Mouse (Mus musculus): ENCODE measurements around the gene Emilin3.

Emilin3 gene

GRCm38 (mm10) chr2:160916714-160917113 lies 4.6 kb upstream of the Emilin3 start:
- no peak for DNase-seq (ENCODE audit: low spot score in 2 of 2)

DNA sequence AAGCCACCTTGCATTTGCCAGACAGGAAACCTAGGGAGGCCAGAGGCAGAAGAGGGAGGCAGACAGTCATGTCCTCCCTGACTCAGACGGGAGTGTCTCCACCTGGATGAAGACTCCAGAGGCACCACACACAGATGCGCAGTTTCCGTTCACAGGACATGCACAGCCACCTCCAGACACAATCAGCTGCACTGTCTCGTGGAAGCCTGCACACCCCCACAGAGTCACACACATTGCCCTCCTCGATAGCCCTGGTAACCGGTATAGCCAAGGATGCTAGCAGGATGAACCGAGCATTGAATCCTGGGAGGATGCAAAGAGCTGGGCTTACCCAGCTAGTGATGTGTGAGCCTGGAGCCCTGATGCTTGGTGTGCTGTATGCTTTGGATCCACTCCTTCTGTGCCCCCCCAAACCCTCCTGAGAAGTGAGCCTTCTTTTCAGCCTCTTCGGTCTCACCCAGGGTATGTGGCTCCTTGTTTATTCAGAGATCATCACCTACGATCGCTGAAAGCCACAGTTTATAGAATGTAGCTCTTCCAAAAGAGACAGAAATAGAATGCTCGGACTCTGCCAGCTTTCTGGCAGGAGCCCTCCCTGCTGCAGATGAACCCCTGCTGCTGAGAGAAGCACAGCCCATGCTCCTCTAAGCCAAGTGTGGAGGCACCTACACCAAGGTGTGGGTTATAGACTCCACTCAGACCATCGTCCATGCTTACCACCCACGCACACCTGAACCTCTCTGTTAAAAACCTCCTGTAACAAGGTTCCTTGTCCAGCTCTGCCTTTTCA lies 3.9 kb upstream of the Emilin3 start:
- DNase-seq (ENCODE audit: low spot score in 2 of 2) = no peak

- no peak for DNase-seq (ENCODE audit: low spot score in 2 of 2)
These were observed 2.5 kb upstream of the Emilin3 start for GRCm38 (mm10) chr2:160914656-160915055.

DNA sequence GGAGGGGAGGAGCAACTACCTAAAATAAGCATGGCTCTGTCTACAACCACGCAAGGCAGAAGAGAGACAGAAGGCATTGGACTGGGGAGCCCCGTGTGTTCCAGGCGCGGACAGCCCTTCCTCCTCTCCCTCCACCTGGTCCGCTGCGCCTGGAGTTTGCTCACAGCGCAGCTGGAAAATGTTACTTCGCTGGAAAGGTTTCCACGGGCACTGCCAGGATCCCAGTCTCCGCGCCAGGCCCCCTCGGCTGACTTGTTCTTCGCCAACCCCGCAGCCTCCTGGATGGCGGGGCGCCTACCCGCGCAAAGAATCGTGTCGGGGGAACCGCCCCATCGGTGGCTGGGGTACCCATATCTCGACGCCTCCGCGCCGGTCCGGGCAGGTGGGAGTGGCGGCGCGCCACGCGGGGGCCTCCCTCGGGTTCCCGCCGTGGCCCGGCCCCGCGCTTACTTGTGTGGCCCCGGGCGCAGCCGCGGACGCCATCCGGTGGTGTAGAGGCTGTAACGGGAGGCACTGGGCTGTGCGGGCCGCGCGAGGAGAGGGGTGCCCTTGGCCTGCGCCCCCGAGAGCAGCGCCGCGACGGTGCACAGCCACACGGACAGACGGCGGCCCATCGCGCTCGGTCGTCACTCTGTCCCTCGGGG lies 448 bp downstream of the Emilin3 start:
- no peak for DNase-seq (ENCODE audit: low spot score in 2 of 2)

- DNase-seq (ENCODE audit: low spot score in 2 of 2) = no peak
These were observed 1.5 kb downstream of the Emilin3 start for GRCm38 (mm10) chr2:160910633-160911032.

GRCm38 (mm10) chr2:160908607-160909006 lies 3.5 kb downstream of the Emilin3 start:
- no peak for DNase-seq (ENCODE audit: low spot score in 2 of 2)

DNA sequence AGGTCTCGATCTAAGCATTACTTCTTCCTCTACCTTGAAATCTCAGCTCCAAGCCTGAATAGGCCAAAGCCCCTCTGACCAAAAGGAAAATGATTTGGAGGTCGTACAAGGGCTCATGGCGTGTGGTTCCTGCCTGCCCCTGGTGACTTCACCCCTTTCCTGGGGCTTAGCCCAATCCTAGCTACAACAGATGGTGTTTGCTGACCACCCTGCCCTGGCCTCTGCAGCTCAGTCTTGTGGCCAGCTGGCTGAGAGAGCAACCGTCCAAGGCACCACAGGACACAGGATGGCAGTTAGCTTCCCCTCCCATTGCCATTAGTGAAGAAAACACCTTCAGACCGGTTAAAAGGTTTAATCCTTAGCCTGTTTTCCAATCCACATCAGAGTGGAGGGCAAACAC lies 6.0 kb downstream of the Emilin3 start:
- no peak for DNase-seq (ENCODE audit: low spot score in 2 of 2)

DNA sequence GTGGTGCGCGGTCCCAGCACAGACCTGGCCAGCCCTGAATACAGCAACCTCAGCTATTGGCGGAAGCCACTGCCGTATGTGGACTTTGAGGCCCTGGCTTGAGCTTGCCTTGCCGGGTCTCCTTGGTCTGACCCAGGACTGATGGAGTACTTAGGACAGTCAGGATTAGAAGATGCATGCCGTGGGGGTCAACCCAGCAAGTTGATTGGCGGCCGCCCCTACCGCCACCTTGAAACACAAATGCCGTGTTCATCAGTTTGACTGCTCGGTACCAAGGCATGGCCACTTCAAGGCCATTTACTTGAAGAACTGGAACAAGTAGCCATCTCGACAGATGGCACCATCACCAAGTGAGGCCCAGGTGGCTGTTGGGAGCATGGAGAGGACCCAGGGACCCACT lies 6.8 kb downstream of the Emilin3 start:
- DNase-seq (ENCODE audit: low spot score in 2 of 2) = no peak

DNA sequence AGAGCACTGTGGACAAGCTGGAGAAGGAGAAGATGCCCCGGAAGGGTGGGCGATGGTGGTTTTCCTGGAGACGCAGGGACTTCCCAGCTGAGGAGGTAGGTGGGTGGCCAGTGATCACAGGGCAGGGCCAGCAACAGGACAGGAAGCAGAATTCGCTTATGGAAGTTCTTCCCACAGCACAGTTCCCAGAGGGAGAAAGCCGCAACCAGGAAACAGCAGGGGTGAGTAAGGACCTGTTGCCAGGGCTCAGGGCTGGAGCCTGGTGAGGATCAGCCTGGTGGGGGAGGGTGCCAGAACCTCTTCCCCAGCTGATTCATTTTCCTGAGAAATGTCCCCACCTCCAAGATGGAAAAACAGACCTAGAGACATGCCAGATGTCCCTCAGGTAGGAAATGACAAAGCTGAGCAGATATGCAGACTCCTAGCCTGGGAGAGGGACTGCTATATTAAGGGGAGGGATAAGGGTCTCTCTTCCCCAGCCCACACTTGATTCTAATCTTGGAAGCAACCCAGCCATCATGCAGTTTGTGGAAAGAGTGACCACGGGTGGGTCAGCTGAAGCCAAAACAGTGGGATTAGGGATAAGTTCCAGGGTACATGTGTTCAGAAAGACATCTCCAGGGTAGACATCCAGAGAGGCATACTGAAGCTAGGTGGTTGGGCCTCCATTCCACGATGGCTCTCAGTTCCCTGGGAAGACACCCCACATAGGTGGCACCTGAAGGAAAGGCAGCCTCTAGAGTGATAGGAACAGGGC lies 10.3 kb downstream of the Emilin3 start:
- DNase-seq (ENCODE audit: low spot score in 2 of 2) = no peak

- DNase-seq (ENCODE audit: low spot score in 2 of 2) = no peak
These were observed 20.4 kb downstream of the Emilin3 start for GRCm38 (mm10) chr2:160891697-160892096.

DNA sequence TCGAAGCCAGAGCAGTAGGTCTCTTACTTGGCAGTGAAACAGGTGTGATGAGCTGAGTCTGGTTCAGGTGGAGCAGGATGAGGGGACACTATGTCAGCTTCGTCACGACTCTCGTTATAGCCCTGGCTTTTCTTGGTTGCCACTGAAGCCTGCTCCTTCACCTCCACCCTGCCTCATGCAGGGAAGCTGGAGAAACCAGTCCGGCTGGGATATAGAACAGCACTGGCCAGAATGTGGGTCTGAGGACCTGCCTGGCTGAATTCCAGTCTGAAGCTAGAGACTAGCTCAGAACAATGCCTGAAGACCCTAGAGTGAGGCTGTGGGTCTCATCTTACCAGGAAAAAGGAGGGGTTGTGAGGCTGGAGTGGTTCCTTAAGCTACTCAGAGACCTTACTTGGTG lies 21.1 kb downstream of the Emilin3 start:
- no peak for DNase-seq (ENCODE audit: low spot score in 2 of 2)

- no peak for DNase-seq (ENCODE audit: low spot score in 2 of 2)
These were observed 24.3 kb downstream of the Emilin3 start for GRCm38 (mm10) chr2:160887859-160888258.

- DNase-seq (ENCODE audit: low spot score in 2 of 2) = peak; percentile 35 to 80
These were observed 24.8 kb downstream of the Emilin3 start for GRCm38 (mm10) chr2:160887284-160887683.

- no peak for DNase-seq (ENCODE audit: low spot score in 2 of 2)
These were observed 25.9 kb downstream of the Emilin3 start for GRCm38 (mm10) chr2:160886221-160886620.

DNA sequence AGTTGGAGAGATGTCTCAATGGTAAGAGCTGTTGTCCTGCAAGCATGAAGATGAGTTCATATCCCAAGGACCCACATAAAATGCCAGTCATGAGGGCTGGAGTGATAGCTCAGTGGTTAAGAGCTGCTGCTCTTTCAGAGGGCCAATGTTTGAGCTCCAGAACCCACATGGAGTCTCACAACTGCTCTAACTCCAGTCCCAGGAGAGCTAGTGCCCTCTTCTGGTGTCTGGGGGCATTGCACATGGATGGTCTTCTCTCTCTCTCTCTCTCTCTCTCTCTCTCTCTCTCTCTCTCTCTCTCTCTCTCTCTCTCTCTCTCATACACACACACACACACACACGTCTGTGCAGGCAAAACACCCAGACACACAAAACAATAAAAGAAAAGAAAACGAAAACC lies 27.3 kb downstream of the Emilin3 start:
- peak in 1 of 2 experiments; percentile 59 for DNase-seq (ENCODE audit: low spot score in 2 of 2)

DNA sequence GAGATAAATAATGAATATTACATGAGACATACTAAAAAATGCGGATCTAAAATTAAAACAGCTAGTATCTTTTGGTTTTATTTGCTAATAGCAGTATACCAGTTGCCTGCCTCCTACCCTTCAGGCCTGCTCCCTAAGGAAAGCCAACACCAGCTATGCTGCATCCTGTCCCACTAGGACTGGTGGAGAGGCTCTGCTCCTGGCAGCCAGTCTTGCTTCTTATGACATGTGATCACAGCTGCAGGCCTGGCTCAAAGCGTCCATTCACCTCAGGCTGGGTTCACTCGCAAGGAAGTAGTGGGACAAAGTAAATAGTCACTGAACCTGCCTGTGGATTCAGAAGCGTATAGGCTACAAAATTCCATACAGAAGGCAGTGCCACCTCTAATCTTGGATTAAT lies 28.2 kb downstream of the Emilin3 start:
- no peak for DNase-seq (ENCODE audit: low spot score in 2 of 2)

DNA sequence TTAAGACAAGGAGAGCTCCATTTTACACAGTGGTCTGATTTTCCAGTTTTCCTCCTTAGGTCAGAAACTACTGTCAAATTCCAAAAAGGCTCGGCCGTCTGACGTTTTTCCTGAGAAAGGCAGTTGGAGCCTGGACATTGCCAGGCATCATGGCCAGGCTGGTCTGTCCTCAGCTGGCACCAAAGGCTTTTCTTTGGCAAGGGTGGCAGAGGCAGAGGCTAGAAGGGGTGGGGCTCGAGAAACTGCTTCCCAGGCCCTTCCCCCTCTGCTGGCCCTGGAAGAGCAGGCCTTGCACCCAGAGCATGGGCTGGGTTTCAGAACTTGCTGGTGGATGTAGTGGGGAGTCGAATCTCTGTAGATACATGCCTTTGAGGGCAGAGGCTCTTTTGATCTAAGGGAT lies 29.7 kb downstream of the Emilin3 start:
- no peak for DNase-seq (ENCODE audit: low spot score in 2 of 2)

DNA sequence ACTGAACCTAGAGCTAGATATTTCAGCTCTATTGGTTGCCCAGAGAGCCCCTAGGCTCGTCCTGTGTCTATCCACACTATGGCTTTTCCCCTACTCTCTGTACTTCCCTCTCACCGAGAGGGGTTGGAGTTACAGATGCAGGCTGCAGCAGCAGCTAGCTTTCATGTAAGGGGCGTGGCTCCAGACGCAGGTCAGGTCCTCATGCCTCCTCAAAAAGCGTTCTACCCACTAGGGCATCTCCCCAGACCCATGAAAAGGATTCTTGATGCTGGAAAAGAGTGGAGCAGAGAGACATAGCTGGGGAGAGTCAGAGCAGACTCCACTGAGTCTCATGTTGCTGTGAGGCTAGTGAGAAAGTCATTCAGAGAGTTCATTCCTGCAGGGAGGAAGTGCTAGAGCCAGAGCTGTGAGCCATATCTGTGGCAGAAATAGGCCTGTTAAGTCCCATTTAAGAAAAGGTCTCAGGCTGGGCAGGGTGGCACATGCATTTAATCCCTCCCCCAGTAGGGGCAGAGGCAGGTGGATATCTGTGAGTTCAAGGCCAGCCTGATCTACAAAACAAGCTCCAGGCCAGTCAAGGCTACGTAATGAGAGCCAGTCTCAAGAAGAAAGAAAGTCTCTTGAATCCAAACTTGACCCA lies 30.5 kb downstream of the Emilin3 start:
- no peak for DNase-seq (ENCODE audit: low spot score in 2 of 2)

DNA sequence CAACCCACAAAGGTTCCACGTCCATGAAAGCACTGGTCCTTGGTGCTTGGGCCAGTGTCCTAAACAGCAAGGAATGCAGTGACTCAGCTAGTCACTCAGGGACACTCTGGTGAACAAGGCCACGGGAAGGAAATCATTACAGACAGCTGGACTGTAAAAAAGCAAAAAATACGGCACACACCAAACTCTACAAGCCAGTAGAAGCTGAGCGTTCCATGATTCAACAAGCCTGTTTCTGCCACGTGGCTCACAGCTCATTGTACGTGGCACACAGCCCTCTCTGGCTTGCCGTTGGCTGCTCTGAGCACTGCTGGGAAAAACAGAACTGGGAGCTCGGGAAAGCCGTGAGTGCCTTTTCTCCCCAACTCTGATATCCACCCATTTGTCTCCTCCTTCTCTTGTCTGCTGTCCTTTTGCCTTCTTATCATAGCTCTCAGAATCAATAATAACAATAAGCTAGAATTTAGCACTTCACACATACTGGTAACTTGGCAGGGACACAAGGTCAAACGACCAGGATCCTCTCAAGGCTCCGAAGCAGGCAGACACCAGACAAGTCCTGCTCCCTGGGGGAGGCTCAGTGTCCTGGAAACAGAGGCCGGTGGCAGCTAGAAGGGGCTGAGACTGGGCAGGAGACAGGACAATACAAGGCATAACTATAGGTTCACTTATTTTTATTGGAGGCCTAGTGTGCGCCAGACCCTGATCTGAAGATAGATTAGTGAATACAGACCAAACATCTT lies 31.5 kb downstream of the Emilin3 start, which contains the start of gene Lpin3:
TSS of gene Lpin3 (plus strand) at position 218 of the 743 bp plus-strand sequence.
- no peak for DNase-seq (ENCODE audit: low spot score in 2 of 2)

GRCm38 (mm10) chr2:160876115-160876514 lies 36.0 kb downstream of the Emilin3 start:
- no peak for DNase-seq (ENCODE audit: low spot score in 2 of 2)

GRCm38 (mm10) chr2:160874231-160874877 lies 37.8 kb downstream of the Emilin3 start:
- no peak for DNase-seq (ENCODE audit: low spot score in 2 of 2)
